Mouse (Mus musculus) neural tube, embryonic 12.5 days (tissue): Measurements from ENCODE around the gene Mrpl45. TPM values are rescaled to one million over a fixed set of nuclear protein-coding genes. Genes with fewer than 3 reads are reported as not detected.
A peak's percentile ranks its signal among the peaks of the same experiment; 100 is the strongest.

Source experiments
- ATAC-seq: fragments of 200-750 bp; cut with Nextera tagmentation; 2 replicates; pipeline ENCODE4 v1.8.0; 2017; ENCODE audit warnings: low read depth, mild to moderate bottlenecking, moderate TSS enrichment, moderate library complexity; ENCODE audit not compliant: low FRiP score
- H3K27ac ChIP-seq: fragments of 300-500 bp; sonication (generic); 2 replicates; pipeline ENCODE4 v1.5.1; 2016
- H3K27me3 ChIP-seq: fragments of 300-500 bp; sonication (generic); replicated peaks from 2 replicates; pipeline ENCODE4 v1.6.1; 2016; ENCODE audit warnings: mild to moderate bottlenecking
- H3K36me3 ChIP-seq: fragments of 300-500 bp; sonication (generic); 2 replicates; pipeline ENCODE4 v1.6.1; 2016; ENCODE audit warnings: mild to moderate bottlenecking
- H3K4me1 ChIP-seq: fragments of 300-500 bp; sonication (generic); 2 replicates; pipeline ENCODE4 v1.6.1; 2016
- H3K4me2 ChIP-seq: fragments of 300-500 bp; sonication (generic); replicated peaks from 2 replicates; pipeline ENCODE4 v1.6.1; 2016; ENCODE audit warnings: mild to moderate bottlenecking
- H3K4me3 ChIP-seq: fragments of 300-500 bp; sonication (generic); 2 replicates; pipeline ENCODE4 v1.5.1; 2016
- H3K9ac ChIP-seq: fragments of 300-500 bp; sonication (generic); 2 replicates; pipeline ENCODE4 v1.6.1; 2016; ENCODE audit warnings: mild to moderate bottlenecking
- H3K9me3 ChIP-seq: fragments of 300-500 bp; sonication (generic); 2 replicates; pipeline ENCODE4 v1.6.1; 2016; ENCODE audit warnings: mild to moderate bottlenecking
- WGBS: fragments of 180-500 bp; shearing (Covaris S2); methylation state at CpG from one replicate; pipeline ENCODE4 v1.1.7; 2016; 5-methylcytosine and 5-hydroxymethylcytosine counted together
- polyA plus RNA-seq: library from polyadenylated mRNA; unstranded; fragments of >200 nt; fragmentation: Nextera tagmentation; extraction: Ambion mirVana; gene quantifications from 2 replicates; pipeline ENCODE4 v1.2.1, GENCODE M21; 2016

Mrpl45 gene
- polyA plus RNA-seq, 1 experiment from 2014 or later, result 48.9 TPM

GRCm38 (mm10) chr11:97362649-97362942, 47.1 kb downstream of the Mrpl45 start:
- Histone ChIP-seq H3K9ac (peak overlapping the region; percentile 99), H3K9me3 (no peaks in the 10 kb centered on the region), H3K27ac (peak overlapping the region; percentile 82), H3K27me3 (no peaks in the 10 kb centered on the region), H3K4me1 (peaks cover 27% of the 10 kb centered on the region), H3K4me3 (peak overlapping the region; percentile 99), H3K36me3 (no peaks in the 10 kb centered on the region), H3K4me2 (peak overlapping the region; percentile 88)
- ATAC-seq, result peak; percentile 61
- WGBS, result under 1% methylated on average over 38 of the region's 39 CpGs

DNA sequence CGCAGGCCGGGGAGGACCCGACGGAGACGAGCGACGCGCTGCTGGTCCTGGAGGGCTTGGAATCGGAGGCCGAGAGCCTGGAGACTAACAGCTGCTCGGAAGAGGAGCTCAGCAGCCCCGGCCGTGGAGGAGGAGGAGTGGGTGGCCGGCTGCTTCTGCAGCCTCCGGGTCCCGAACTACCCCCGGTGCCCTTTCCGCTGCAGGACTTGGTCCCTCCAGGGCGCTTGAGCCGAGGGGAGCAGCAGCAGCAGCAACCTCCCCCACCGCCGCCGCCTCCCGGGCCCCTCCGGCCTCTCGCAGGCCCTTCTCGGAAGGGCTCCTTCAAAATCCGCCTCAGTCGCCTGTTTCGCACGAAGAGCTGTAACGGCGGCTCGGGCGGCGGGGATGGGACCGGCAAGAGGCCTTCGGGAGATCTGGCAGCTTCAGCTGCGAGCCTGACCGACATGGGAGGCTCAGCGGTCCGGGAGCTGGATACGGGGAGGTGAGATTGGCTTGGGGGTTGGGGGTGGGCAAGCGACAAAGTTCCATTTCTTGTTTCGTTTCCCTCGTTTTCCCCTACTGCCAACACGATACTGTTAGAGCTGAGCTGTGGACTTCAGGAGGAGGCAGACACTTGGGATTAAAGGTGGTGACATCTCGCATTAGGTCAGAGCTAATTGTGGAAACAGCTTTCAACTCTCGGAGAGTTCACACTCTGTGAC, 47.6 kb downstream of the Mrpl45 start:
- H3K9me3 ChIP-seq, result no peaks in the 10 kb centered on the region
- under 1% methylated on average over 49 of the region's 49 CpGs for WGBS
- H3K27ac ChIP-seq, result peak overlapping the region; percentile 82
- H3K4me1 ChIP-seq, result peaks cover 27% of the 10 kb centered on the region
- H3K9ac ChIP-seq, result peak overlapping the region; percentile 99
- peak; percentile 19; the same call in 1 of the 2 replicates for ATAC-seq
- H3K27me3 ChIP-seq, result no peaks in the 10 kb centered on the region
- peak overlapping the region; percentile 88 for H3K4me2 ChIP-seq
- H3K4me3 ChIP-seq, result peak overlapping the region; percentile 99
- no peaks in the 10 kb centered on the region for H3K36me3 ChIP-seq

GRCm38 (mm10) chr11:97363644-97363995, 48.1 kb downstream of the Mrpl45 start:
- Histone ChIP-seq H3K9ac (peak overlapping the region; percentile 99), H3K4me2 (peak overlapping the region; percentile 88), H3K27ac (no peak overlapping the region), H3K27me3 (no peaks in the 10 kb centered on the region), H3K36me3 (no peaks in the 10 kb centered on the region), H3K4me1 (peaks cover 27% of the 10 kb centered on the region), H3K4me3 (peak overlapping the region; percentile 99), H3K9me3 (no peaks in the 10 kb centered on the region)
- 3% methylated on average over 7 of the region's 7 CpGs for WGBS
- no peak for ATAC-seq

GRCm38 (mm10) chr11:97365556-97365955, 50.0 kb downstream of the Mrpl45 start:
- H3K9ac ChIP-seq, result peak overlapping the region; percentile 99; the same call in 1 of the 2 replicates

GRCm38 (mm10) chr11:97368501-97368900, 53.0 kb downstream of the Mrpl45 start:
- Histone ChIP-seq H3K4me1 (peaks cover 24% of the 10 kb centered on the region), H3K9me3 (no peaks in the 10 kb centered on the region), H3K36me3 (no peaks in the 10 kb centered on the region), H3K27ac (no peak overlapping the region), H3K27me3 (no peaks in the 10 kb centered on the region), H3K9ac (no peak overlapping the region), H3K4me2 (no peak overlapping the region), H3K4me3 (no peak overlapping the region)
- no peak for ATAC-seq
- 92% methylated on average over 5 of the region's 5 CpGs for WGBS

More at GRCm38 (mm10) chr11:97365556-97365955, 50.0 kb downstream of the Mrpl45 start:
- Histone ChIP-seq H3K4me2 (peak overlapping the region; percentile 88), H3K4me3 (peak overlapping the region; percentile 23; the same call in 1 of the 2 replicates), H3K27ac (no peak overlapping the region), H3K9me3 (no peaks in the 10 kb centered on the region), H3K27me3 (no peaks in the 10 kb centered on the region), H3K4me1 (peaks cover 27% of the 10 kb centered on the region), H3K36me3 (no peaks in the 10 kb centered on the region)
- ATAC-seq, result no peak
- 60% methylated on average over 1 of the region's 1 CpGs for WGBS

DNA sequence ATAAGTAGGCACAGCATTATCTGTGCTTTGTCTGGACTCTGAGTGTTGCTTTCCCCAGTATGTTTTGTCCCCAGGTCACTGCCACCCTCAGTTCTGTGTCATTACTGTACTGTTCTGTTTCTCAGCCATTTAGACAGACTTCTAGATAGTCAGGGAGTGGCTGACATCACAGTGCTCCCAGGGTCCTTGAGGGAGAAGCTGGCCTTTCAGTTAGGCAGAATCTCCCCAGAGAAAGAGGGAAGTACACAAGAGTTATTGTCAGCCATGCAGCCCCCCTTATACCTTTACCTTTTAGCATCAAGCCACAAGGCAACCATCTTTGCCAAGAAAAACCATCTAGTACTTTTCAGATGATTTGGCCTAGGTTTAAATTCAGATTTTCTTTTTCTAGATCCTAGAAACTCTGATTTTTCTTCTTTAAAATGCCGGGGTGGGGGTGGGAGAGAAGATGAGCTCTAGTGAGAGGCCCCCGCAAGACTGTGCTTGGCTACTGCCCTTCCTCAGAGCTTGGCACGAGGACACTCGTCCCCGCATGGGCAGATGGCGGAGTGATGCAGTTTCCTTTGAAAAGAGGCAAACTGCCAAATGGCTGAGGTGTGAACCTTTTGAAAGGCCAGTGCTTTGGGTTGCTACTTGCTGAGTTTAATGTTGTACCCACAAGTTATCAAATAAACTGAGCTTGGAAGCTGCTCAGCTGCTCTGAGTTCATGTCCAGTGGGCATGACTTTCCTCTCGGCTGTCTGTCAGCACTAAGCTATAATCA, 55.0 kb downstream of the Mrpl45 start:
- Histone ChIP-seq H3K9ac (no peak overlapping the region), H3K4me1 (peaks cover 4% of the 10 kb centered on the region), H3K9me3 (no peaks in the 10 kb centered on the region), H3K4me2 (no peak overlapping the region), H3K27ac (no peak overlapping the region), H3K36me3 (peaks cover 16% of the 10 kb centered on the region), H3K4me3 (no peak overlapping the region), H3K27me3 (no peaks in the 10 kb centered on the region)
- WGBS, result 78% methylated on average over 7 of the region's 7 CpGs
- no peak for ATAC-seq

- Histone ChIP-seq H3K27me3 (no peaks in the 10 kb centered on the region), H3K4me1 (no peaks in the 10 kb centered on the region), H3K9ac (no peak overlapping the region), H3K36me3 (peaks cover 33% of the 10 kb centered on the region), H3K4me3 (no peak overlapping the region), H3K9me3 (no peaks in the 10 kb centered on the region), H3K4me2 (no peak overlapping the region), H3K27ac (no peak overlapping the region)
- ATAC-seq, result no peak
- 96% methylated on average over 6 of the region's 6 CpGs for WGBS
Observed at GRCm38 (mm10) chr11:97372159-97372864, 56.8 kb downstream of the Mrpl45 start.

GRCm38 (mm10) chr11:97373402-97373801, 57.9 kb downstream of the Mrpl45 start:
- ATAC-seq, result no peak
- no peak overlapping the region for H3K27ac ChIP-seq
- no peak overlapping the region for H3K9ac ChIP-seq
- no peak overlapping the region for H3K4me3 ChIP-seq
- H3K4me2 ChIP-seq, result no peak overlapping the region
- H3K36me3 ChIP-seq, result peaks cover 44% of the 10 kb centered on the region
- H3K9me3 ChIP-seq, result no peaks in the 10 kb centered on the region
- WGBS, result 94% methylated on average over 2 of the region's 2 CpGs
- H3K4me1 ChIP-seq, result no peaks in the 10 kb centered on the region
- no peaks in the 10 kb centered on the region for H3K27me3 ChIP-seq

Other genes starting within 250 kb of the Mrpl45 start
- 0.13 TPM in 1 of 2 replicates, not detected in the other for gene Tbx21, start 200.4 kb upstream of the Mrpl45 start, polyA plus RNA-seq
- gene Tbkbp1, start 164.2 kb upstream of the Mrpl45 start, polyA plus RNA-seq, result 9.5 and 10.5 TPM in 2 replicates
- 52.8 and 53.1 TPM in 2 replicates for gene Kpnb1, start 127.8 kb upstream of the Mrpl45 start, polyA plus RNA-seq
- gene Npepps, start 35.1 kb upstream of the Mrpl45 start, polyA plus RNA-seq, result 127 and 133 TPM in 2 replicates
- gene Gpr179, start 36.4 kb downstream of the Mrpl45 start, polyA plus RNA-seq, result 0.19 and 0.50 TPM in 2 replicates
- 7.9 and 9.0 TPM in 2 replicates for gene Socs7, start 46.8 kb downstream of the Mrpl45 start, polyA plus RNA-seq
- 8.3 and 9.3 TPM in 2 replicates for gene Arhgap23, start 99.8 kb downstream of the Mrpl45 start, polyA plus RNA-seq
- gene 4933428G20Rik, start 184.6 kb downstream of the Mrpl45 start, polyA plus RNA-seq, result 0.66 and 0.87 TPM in 2 replicates